Mouse (Mus musculus) layer of hippocampus, adult 18-20 months (tissue): ENCODE results near the gene Tekt4. TPM values are rescaled to one million over a fixed set of nuclear protein-coding genes. Genes with fewer than 3 reads are reported as not detected.

Source experiments
- total RNA-seq, 2 experiments: library from RNA; stranded (reverse); gene quantifications; 2 replicates each; pipeline ENCODE4 v1.2.3; 2021

The Tekt4 gene
- total RNA-seq, 2 experiments from 2014 or later = 2.1 TPM

Other genes starting within 250 kb of the Tekt4 start
- gene Gnptg, start 214.5 kb upstream of the Tekt4 start, total RNA-seq = 10 to 100 TPM; 71.1 to 73.5 TPM
- gene Tsr3, start 214.4 kb upstream of the Tekt4 start, total RNA-seq = 10 to 100 TPM; 22.9 to 23.7 TPM
- gene Baiap3, start 198.3 kb upstream of the Tekt4 start, total RNA-seq = 1 to 10 TPM; 5.8 to 7.8 TPM
- gene Ube2i, start 180.0 kb upstream of the Tekt4 start, total RNA-seq = 100 to 1,000 TPM; 243 to 245 TPM
- not detected for gene Prss34, start 156.2 kb upstream of the Tekt4 start, total RNA-seq
- not detected for gene Prss28, start 146.0 kb upstream of the Tekt4 start, total RNA-seq
- gene Prss29, start 136.0 kb upstream of the Tekt4 start, total RNA-seq = not detected
- not detected for gene Tpsab1, start 109.1 kb upstream of the Tekt4 start, total RNA-seq
- gene Tpsb2, start 88.3 kb upstream of the Tekt4 start, total RNA-seq = under 1 TPM in 1 of 2 experiments, not detected in 1; 0.30 TPM
- not detected for gene Tpsg1, start 85.3 kb upstream of the Tekt4 start, total RNA-seq
- 100 to 1,000 TPM; 101 to 115 TPM for gene Cacna1h, start 20.8 kb upstream of the Tekt4 start, total RNA-seq
- gene Sstr5, start 42.7 kb downstream of the Tekt4 start, total RNA-seq = under 1 TPM; 0.15 to 0.47 TPM
- gene Sox8, start 116.1 kb downstream of the Tekt4 start, total RNA-seq = 10 to 100 TPM; 55.6 to 60.1 TPM
- 10 to 100 TPM; 24.9 to 25.6 TPM for gene Lmf1, start 124.5 kb downstream of the Tekt4 start, total RNA-seq